In the genomic region with DNA sequence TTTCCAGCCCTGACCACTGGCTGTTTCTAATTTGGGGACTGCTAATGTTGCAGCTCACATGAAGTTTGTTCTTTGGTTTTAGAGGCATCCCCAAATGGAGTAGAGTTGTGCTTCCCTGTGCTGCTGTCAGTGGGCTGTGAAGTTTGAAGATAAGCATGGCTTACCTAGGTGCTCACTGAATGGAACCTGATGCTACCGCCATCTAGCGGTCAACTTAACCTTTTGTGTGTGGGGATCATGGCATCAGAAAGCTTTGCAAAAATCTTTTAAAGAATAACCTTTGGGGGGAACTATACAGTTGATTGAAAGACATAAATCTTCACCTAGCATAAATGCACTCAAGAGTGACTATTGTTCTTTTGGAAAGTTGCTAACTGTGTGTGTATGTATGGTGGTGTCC, we compare ENCODE assay signal across 11 mouse cellular contexts.
A peak's percentile ranks its signal among the peaks of the same experiment; 100 is the strongest.
DNase-seq lines count a peak whose midpoint lies in the region; ATAC-seq and TF ChIP-seq lines count a peak whose summit lies in the region.
"Had no signal": no experiment of that assay in that cellular context is flagged by ENCODE, and none has a peak within 500 bp of the region (broad histone marks: within the 10 kb centered on the region; RNA-seq: fewer than 3 reads in every experiment).

No protein-coding gene starts in this region.

- peak; percentile 71 for TF ChIP-seq CTCF in intestine, postnatal 0 days (IDR thresholded peaks at IDR 0.05; ENCODE audit: low read depth)
- TF ChIP-seq CTCF in cortical plate, adult 2 months (IDR thresholded peaks at IDR 0.05; ENCODE audit: extremely low read depth, insufficient read depth, low read length): peak; percentile 40; the same call in 1 of the 2 replicates

- H3K9ac ChIP-seq in intestine, postnatal 0 days (ENCODE audit: low read depth, low read length): no peak overlapping the region
- no peak overlapping the region for H3K9ac ChIP-seq in intestine, embryonic 15.5 days
- H3K9ac ChIP-seq: embryonic facial prominence, embryonic 15.5 days; heart, embryonic 15.5 days had no signal

- WGBS in intestine, postnatal 0 days: 5% methylated on average over 2 of the region's 2 CpGs
- WGBS in intestine, embryonic 15.5 days: 8% methylated on average over 2 of the region's 2 CpGs

- no peak overlapping the region for H3K27ac ChIP-seq in intestine, postnatal 0 days (ENCODE audit: low read depth, low read length)
- no peak overlapping the region for H3K27ac ChIP-seq in intestine, embryonic 15.5 days
- no peak overlapping the region for H3K27ac ChIP-seq in cortical plate, adult 2 months (ENCODE audit: insufficient read depth, low read length)
- H3K27ac ChIP-seq: embryonic facial prominence, embryonic 15.5 days; heart, embryonic 15.5 days had no signal

- H3K4me1 ChIP-seq in intestine, postnatal 0 days (replicated peaks; ENCODE audit: control insufficient read depth, insufficient read depth, low read length): no peaks in the 10 kb centered on the region
- 0 out of 2 replicates have a peak, but pooled peaks cover 3% of the 10 kb centered on the region for H3K4me1 ChIP-seq in intestine, embryonic 15.5 days (replicated peaks)
- H3K4me1 ChIP-seq in cortical plate, adult 2 months (ENCODE audit: control insufficient read depth, insufficient read depth, low read length): no peaks in the 10 kb centered on the region
- H3K4me1 ChIP-seq: embryonic facial prominence, embryonic 15.5 days; heart, embryonic 15.5 days had no signal

- H3K4me3 ChIP-seq in intestine, postnatal 0 days (ENCODE audit: low read depth, low read length): no peak overlapping the region
- H3K4me3 ChIP-seq in intestine, embryonic 15.5 days (replicated peaks): no peak overlapping the region
- no peak overlapping the region for H3K4me3 ChIP-seq in cortical plate, adult 2 months (ENCODE audit: insufficient read depth, low read length)
- H3K4me3 ChIP-seq: embryonic facial prominence, embryonic 15.5 days; heart, embryonic 15.5 days had no signal

- no peak for TF ChIP-seq POLR2A in cortical plate, adult 2 months (IDR thresholded peaks at IDR 0.05; ENCODE audit: extremely low read depth, insufficient read depth, low read length)

- no peaks in the 10 kb centered on the region for H3K36me3 ChIP-seq in intestine, postnatal 0 days (ENCODE audit: control insufficient read depth, insufficient read depth)
- H3K36me3 ChIP-seq in intestine, embryonic 15.5 days: no peaks in the 10 kb centered on the region
- H3K36me3 ChIP-seq: embryonic facial prominence, embryonic 15.5 days; heart, embryonic 15.5 days had no signal

- H3K9me3 ChIP-seq in intestine, postnatal 0 days (ENCODE audit: control insufficient read depth): no peaks in the 10 kb centered on the region
- no peaks in the 10 kb centered on the region for H3K9me3 ChIP-seq in intestine, embryonic 15.5 days
- H3K9me3 ChIP-seq: embryonic facial prominence, embryonic 15.5 days; heart, embryonic 15.5 days had no signal

- ATAC-seq in intestine, postnatal 0 days: no peak
- no peak for ATAC-seq in intestine, embryonic 15.5 days
- no peak for ATAC-seq in frontal cortex, adult (ENCODE audit: low TSS enrichment)

- DNase-seq in thymus, postnatal 0 days (ENCODE audit: low spot score): peak; percentile 14
- no peak for DNase-seq in thymus, postnatal 10 days (ENCODE audit: low spot score in 2 of 2)
- DNase-seq in spleen, postnatal 36 days (ENCODE audit: low spot score in 2 of 2): no peak
- DNase-seq: lung, adult 18-20 months; thymus, adult 2 months had no signal

- no peak overlapping the region for H3K4me2 ChIP-seq in intestine, postnatal 0 days (replicated peaks; ENCODE audit: low read depth)
- no peak overlapping the region for H3K4me2 ChIP-seq in intestine, embryonic 15.5 days (replicated peaks)
- H3K4me2 ChIP-seq: embryonic facial prominence, embryonic 15.5 days; heart, embryonic 15.5 days had no signal

- no peaks in the 10 kb centered on the region for H3K27me3 ChIP-seq in intestine, postnatal 0 days (replicated peaks; ENCODE audit: control insufficient read depth, insufficient read depth, low read length)
- no peaks in the 10 kb centered on the region for H3K27me3 ChIP-seq in intestine, embryonic 15.5 days (replicated peaks)
- H3K27me3 ChIP-seq: embryonic facial prominence, embryonic 15.5 days had no signal
